Mouse (Mus musculus) myocyte (in vitro differentiated cells): ENCODE results near the gene Olfr1375.
"Not testable (repeated sequence)": the region's sequence is repeated elsewhere in the genome, so short reads cannot be mapped to it uniquely, and the experiment has no call there.

Source experiments
- CEBPB ChIP-seq: IDR thresholded peaks from 2 replicates; pipeline ENCODE4 v1.6.1; 2011; ENCODE audit warnings: mild to moderate bottlenecking, moderate library complexity; ENCODE audit not compliant: poor library complexity, insufficient read depth, severe bottlenecking
- E2F4 ChIP-seq: IDR thresholded peaks from one replicate; pipeline ENCODE4 v1.6.1; 2011; ENCODE audit warnings: mild to moderate bottlenecking, control low read depth, moderate library complexity; ENCODE audit not compliant: insufficient read depth
- MAX ChIP-seq: IDR thresholded peaks from one replicate; pipeline ENCODE4 v1.6.1; 2011; ENCODE audit warnings: low read depth, mild to moderate bottlenecking, control low read depth
- MYOD1 ChIP-seq, 3 experiments: IDR thresholded peaks; one replicate each; pipeline ENCODE4 v1.6.1; 2011; ENCODE audit warnings: control low read depth in 2 of 3, low read depth in 2 of 3, mild to moderate bottlenecking in 2 of 3, moderate library complexity in 1 of 3; ENCODE audit not compliant: insufficient read length in 2 of 3, control insufficient read depth in 1 of 3
- MYOG ChIP-seq, 3 experiments: IDR thresholded peaks; one replicate each; pipeline ENCODE4 v1.6.1; 2011; ENCODE audit warnings: control low read depth in 2 of 3, low read depth in 2 of 3, mild to moderate bottlenecking in 2 of 3; ENCODE audit not compliant: insufficient read length in 2 of 3, control insufficient read depth in 1 of 3, insufficient read depth in 1 of 3
- POLR2A ChIP-seq: IDR thresholded peaks from one replicate; pipeline ENCODE4 v1.6.1; 2011; ENCODE audit warnings: low read depth, mild to moderate bottlenecking, control low read depth, moderate library complexity; ENCODE audit not compliant: insufficient read length
- POLR2AphosphoS2 ChIP-seq: IDR thresholded peaks from one replicate; pipeline ENCODE4 v1.6.1; 2011; ENCODE audit warnings: low read depth, control low read depth; ENCODE audit not compliant: insufficient read length
- REST ChIP-seq: IDR thresholded peaks from one replicate; pipeline ENCODE4 v1.6.1; 2011; ENCODE audit warnings: mild to moderate bottlenecking, control low read depth, moderate library complexity; ENCODE audit not compliant: insufficient read depth, insufficient read length
- SRF ChIP-seq: IDR thresholded peaks from one replicate; pipeline ENCODE4 v1.6.1; 2011; ENCODE audit warnings: low read depth; ENCODE audit not compliant: control insufficient read depth, insufficient read length
- TCF12 ChIP-seq: IDR thresholded peaks from one replicate; pipeline ENCODE4 v1.6.1; 2011; ENCODE audit warnings: mild to moderate bottlenecking, control low read depth; ENCODE audit not compliant: poor library complexity, insufficient read depth, severe bottlenecking
- USF1 ChIP-seq: IDR thresholded peaks from one replicate; pipeline ENCODE4 v1.6.1; 2011; ENCODE audit warnings: low read depth, mild to moderate bottlenecking, control low read depth, moderate library complexity

DNA sequence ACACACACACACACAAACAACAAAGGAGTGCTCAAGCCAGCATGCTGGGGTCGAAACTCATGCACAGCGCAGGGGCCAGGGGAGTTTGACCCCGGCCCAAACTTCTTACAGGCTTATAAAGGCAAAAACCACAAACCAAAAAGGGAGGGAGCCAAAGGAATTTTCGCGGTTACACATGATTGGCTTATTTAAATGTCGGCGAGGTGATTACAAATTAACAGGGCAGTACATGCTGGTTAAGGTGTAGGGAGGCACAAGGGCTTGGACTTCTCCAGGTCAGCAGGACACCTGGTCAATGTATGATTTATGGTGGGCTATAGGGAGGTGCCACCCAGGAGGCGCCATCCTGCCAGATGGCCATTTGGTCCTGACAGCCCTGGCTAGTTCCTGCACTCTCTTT lies 18.5 kb upstream of the Olfr1375 start:
- TF ChIP-seq POLR2A; USF1; MYOD1 (IDR thresholded peaks at IDR 0.05; ENCODE audit: control insufficient read depth in 1 of 3, insufficient read length in 2 of 3, low read depth in 2 of 3); POLR2AphosphoS2; E2F4; TCF12; SRF; MAX; REST; CEBPB; MYOG (IDR thresholded peaks at IDR 0.05; ENCODE audit: control insufficient read depth in 1 of 3, insufficient read depth in 1 of 3, insufficient read length in 2 of 3, low read depth in 2 of 3): not testable (repeated sequence)
